In the genomic region with DNA sequence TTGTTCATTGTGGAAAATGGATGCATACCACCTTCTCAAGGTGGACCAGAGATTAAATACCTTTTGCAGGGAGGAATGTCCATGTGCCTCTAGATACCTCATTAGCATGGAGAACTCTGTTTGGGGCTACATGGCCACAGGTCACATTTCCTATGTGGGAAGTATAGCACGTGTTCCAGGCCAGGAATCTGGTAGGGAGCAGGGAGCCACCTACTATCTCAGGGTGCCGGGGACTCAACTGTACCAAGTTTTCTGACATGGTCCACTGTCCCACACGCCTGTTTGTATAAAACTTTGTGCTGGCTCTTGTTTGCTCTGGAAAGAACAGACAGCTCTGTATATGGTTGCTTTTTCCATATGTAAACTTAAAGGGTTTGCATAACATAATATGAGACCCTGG, we compare ENCODE assay signal across 24 mouse cellular contexts.
DNase-seq lines count a peak whose midpoint lies in the region; ATAC-seq and TF ChIP-seq lines count a peak whose summit lies in the region.
"Had no signal": no experiment of that assay in that cellular context is flagged by ENCODE, and none has a peak within 500 bp of the region (broad histone marks: within the 10 kb centered on the region; RNA-seq: fewer than 3 reads in every experiment).

No protein-coding gene starts in this region.

- peaks cover 46% of the 10 kb centered on the region for H3K4me1 ChIP-seq in liver, embryonic 12.5 days
- peaks cover 35% of the 10 kb centered on the region for H3K4me1 ChIP-seq in liver, embryonic 15.5 days (replicated peaks)
- peaks cover 8% of the 10 kb centered on the region for H3K4me1 ChIP-seq in liver, postnatal 0 days (ENCODE audit: insufficient read depth)
- H3K4me1 ChIP-seq: embryonic facial prominence, embryonic 10.5 days; embryonic facial prominence, embryonic 12.5 days; forebrain, embryonic 13.5 days; forebrain, embryonic 15.5 days had no signal

- intact Hi-C loops in heart, postnatal 14 days (cut with DNase I): no loop called here

- DNase-seq in heart, adult 11 months: peak; percentile 63
- no peak for DNase-seq in heart, postnatal 14 days
- DNase-seq in liver: no peak
- DNase-seq in liver, postnatal 0 days: no peak
- DNase-seq: adrenal gland, adult 8-10 months; adrenal gland, postnatal 14 days; adrenal gland, postnatal 36 days; B cell, adult 2 months; cerebellum, adult 11-12 months; cerebellum, adult 2 months; cerebellum, adult 9-10 months; cerebellum, postnatal 10 days; cerebellum, postnatal 25 days had no signal

- H3K9me3 ChIP-seq in liver, embryonic 12.5 days (replicated peaks): no peaks in the 10 kb centered on the region
- H3K9me3 ChIP-seq in liver, embryonic 15.5 days (replicated peaks): no peaks in the 10 kb centered on the region
- no peaks in the 10 kb centered on the region for H3K9me3 ChIP-seq in liver, postnatal 0 days (ENCODE audit: low read length)
- H3K9me3 ChIP-seq: embryonic facial prominence, embryonic 10.5 days; embryonic facial prominence, embryonic 12.5 days; forebrain, embryonic 13.5 days; forebrain, embryonic 15.5 days; G1E had no signal

- H3K27me3 ChIP-seq in liver, embryonic 12.5 days (replicated peaks): no peaks in the 10 kb centered on the region
- H3K27me3 ChIP-seq in liver, embryonic 15.5 days: no peaks in the 10 kb centered on the region
- H3K27me3 ChIP-seq in liver, postnatal 0 days (ENCODE audit: insufficient read depth, low read length): no peaks in the 10 kb centered on the region
- H3K27me3 ChIP-seq: CH12.LX; embryonic facial prominence, embryonic 12.5 days; forebrain, embryonic 13.5 days; forebrain, embryonic 15.5 days; Patski had no signal

- H3K9ac ChIP-seq in liver, embryonic 12.5 days: no peak overlapping the region
- H3K9ac ChIP-seq in liver, embryonic 15.5 days: no peak overlapping the region
- no peak overlapping the region for H3K9ac ChIP-seq in liver, postnatal 0 days (replicated peaks)
- H3K9ac ChIP-seq: embryonic facial prominence, embryonic 12.5 days; forebrain, embryonic 13.5 days; forebrain, embryonic 15.5 days had no signal

- WGBS in liver, embryonic 12.5 days (ENCODE audit: insufficient replicate concordance): 82% methylated on average over 3 of the region's 3 CpGs
- WGBS in liver, embryonic 15.5 days (ENCODE audit: insufficient replicate concordance): 83% methylated on average over 3 of the region's 3 CpGs
- 83% methylated on average over 3 of the region's 3 CpGs for WGBS in liver, postnatal 0 days (ENCODE audit: insufficient replicate concordance)

- H3K4me2 ChIP-seq in liver, embryonic 12.5 days: no peak overlapping the region
- no peak overlapping the region for H3K4me2 ChIP-seq in liver, embryonic 15.5 days
- H3K4me2 ChIP-seq in liver, postnatal 0 days (ENCODE audit: low read depth, low read length): no peak overlapping the region
- H3K4me2 ChIP-seq: embryonic facial prominence, embryonic 12.5 days; forebrain, embryonic 13.5 days; forebrain, embryonic 15.5 days had no signal

- no peak for TF ChIP-seq CTCF in liver, postnatal 0 days (IDR thresholded peaks at IDR 0.05; ENCODE audit: low read depth)

- ATAC-seq in liver, embryonic 12.5 days: no peak
- ATAC-seq in liver, embryonic 15.5 days (ENCODE audit: insufficient read depth): no peak
- ATAC-seq in liver, postnatal 0 days: no peak
- ATAC-seq: activated CD4-positive, CD25-positive, alpha-beta regulatory T cell, adult 4 months; CD4-positive, CD25-positive, alpha-beta regulatory T cell, adult 4 months; forebrain, embryonic 13.5 days; forebrain, embryonic 15.5 days; Patski had no signal

- peaks cover 34% of the 10 kb centered on the region for H3K36me3 ChIP-seq in liver, embryonic 12.5 days
- H3K36me3 ChIP-seq in liver, embryonic 15.5 days (replicated peaks): 0 out of 2 replicates have a peak, but pooled peaks cover 7% of the 10 kb centered on the region
- H3K36me3 ChIP-seq in liver, postnatal 0 days (replicated peaks; ENCODE audit: insufficient read depth, low read length): 0 out of 2 replicates have a peak, but pooled peaks cover 6% of the 10 kb centered on the region
- H3K36me3 ChIP-seq: embryonic facial prominence, embryonic 12.5 days had no signal

- no peak for TF ChIP-seq EP300 in liver, postnatal 0 days (IDR thresholded peaks at IDR 0.05; ENCODE audit: low read depth)

- H3K4me3 ChIP-seq in liver, embryonic 12.5 days: no peak overlapping the region
- no peak overlapping the region for H3K4me3 ChIP-seq in liver, embryonic 15.5 days (replicated peaks)
- no peak overlapping the region for H3K4me3 ChIP-seq in liver, postnatal 0 days (ENCODE audit: low read depth, low read length)
- H3K4me3 ChIP-seq: embryonic facial prominence, embryonic 10.5 days; embryonic facial prominence, embryonic 12.5 days; forebrain, embryonic 13.5 days; forebrain, embryonic 15.5 days had no signal

- H3K27ac ChIP-seq in liver, embryonic 12.5 days: peak overlapping the region; percentile 45; the same call in 1 of the 2 replicates
- H3K27ac ChIP-seq in liver, embryonic 15.5 days (replicated peaks): peak overlapping the region; percentile 71; the same call in 1 of the 2 replicates
- H3K27ac ChIP-seq in liver, postnatal 0 days (ENCODE audit: low read depth): no peak overlapping the region
- H3K27ac ChIP-seq: embryonic facial prominence, embryonic 10.5 days; embryonic facial prominence, embryonic 12.5 days; forebrain, embryonic 13.5 days; forebrain, embryonic 15.5 days had no signal
